Mouse (Mus musculus): ENCODE data around the gene Lst1.
A peak's percentile ranks its signal among the peaks of the same experiment; 100 is the strongest.

Lst1 gene

DNA sequence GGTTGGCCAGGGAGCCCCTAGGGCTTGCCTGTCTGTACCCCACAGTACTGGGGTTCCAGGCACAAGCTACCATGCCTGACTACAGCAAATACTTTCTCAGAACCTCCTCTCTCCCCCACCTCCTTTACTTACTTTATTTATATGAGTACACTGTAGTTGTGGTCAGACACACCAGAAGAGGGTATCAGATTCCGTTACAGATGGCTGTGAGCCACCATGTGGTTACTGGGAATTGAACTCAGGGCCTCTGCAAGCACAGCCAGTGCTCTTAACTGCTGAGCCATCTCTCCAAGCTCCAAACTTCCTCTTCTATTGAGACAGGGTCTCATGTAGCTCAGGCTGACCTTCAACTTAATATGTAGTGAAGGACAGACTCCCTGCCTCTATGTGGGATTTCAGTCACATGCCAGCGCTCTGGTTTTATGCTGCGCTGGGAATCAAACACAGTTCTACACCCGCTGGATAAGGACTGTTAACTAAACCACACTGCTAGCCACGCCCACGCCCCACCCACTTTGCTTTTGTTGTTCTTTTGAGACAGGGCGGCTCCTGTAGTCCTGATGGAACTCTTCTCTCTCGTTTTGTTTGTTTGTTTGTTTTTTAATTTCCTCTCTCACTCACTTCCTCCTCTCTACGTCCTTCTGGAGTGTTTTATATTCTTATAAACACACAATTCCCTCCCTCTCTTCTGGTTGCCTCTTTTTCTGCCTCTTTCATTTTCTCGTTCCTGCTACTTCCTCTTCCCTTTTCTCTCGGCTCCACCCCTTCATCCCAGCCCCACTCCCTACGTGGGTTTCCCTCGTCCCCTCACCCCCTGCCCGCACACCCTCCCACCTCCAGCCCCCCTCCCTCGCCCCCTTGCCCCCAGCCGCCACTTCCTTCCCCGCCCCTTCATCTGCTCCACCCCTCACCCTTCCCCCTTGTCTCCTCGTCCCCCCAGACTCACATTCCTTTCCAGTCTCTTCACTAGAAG, 2.3 kb downstream of the Lst1 start:
- DNase-seq (ENCODE audit: low spot score), result peak; percentile 56

DNA sequence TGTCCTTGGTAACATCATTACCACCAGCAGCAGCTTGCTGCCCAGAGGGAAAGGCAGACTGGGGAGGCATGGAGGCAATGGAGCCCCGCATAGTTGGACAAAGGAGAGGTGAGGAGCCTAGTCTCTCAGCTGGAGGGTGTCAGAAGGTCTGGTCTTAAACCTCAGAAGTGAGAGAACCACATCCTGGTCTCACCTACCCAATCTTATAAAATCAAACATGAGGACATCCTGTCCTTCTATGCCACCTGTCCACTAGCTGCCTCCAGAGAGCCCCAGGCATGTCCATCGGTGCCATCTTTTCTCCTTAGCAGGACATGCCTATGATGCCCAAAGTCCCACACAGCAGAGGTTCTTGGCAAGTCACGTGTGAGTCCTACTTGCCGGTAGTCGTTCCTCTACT, 8.1 kb downstream of the Lst1 start:
- DNase-seq (ENCODE audit: low spot score), result no peak

DNA sequence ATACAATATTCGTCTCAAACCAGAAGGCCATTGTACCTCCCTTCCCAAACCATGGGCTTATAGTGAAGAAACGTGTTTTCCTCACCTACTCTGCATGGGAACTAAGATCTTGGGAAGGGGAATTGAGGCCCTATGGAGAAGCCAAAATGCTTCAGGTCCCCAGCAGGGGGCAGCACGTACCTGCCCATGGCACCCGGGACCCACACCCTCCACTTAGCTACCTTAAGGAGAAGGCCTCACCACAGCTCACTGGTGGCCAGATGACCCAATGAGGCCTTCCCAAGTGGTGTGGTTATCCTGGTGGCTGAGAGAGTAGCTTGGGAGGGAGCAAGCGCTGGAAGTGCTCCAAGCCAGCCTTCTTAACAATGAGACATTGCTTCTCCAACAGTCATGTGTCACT, 9.7 kb downstream of the Lst1 start:
- DNase-seq (ENCODE audit: low spot score), result peak; percentile 72

DNA sequence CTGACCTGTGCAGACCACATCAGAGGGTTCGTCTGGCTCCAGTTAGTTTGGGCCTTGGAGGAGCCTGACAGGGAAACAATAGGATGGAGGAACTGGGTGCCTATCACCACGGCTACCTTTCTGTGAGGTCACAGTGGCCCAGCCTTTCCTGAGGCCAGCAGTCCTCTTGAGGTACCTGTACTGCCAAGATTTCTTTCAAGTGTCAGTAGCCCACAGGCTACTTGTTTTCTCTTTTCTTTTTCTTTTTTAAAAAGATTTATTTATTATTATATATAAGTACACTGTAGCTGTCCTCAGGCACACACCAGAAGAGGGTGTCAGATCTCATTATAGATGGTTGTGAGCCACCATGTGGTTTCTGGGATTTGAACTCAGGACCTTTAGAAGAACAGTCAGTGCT, 12.3 kb downstream of the Lst1 start, which contains the start of gene Aif1:
Gene Aif1, minus strand, starts transcription at position 101 of the 400 bp plus-strand sequence.
- no peak for DNase-seq (ENCODE audit: low spot score)

DNA sequence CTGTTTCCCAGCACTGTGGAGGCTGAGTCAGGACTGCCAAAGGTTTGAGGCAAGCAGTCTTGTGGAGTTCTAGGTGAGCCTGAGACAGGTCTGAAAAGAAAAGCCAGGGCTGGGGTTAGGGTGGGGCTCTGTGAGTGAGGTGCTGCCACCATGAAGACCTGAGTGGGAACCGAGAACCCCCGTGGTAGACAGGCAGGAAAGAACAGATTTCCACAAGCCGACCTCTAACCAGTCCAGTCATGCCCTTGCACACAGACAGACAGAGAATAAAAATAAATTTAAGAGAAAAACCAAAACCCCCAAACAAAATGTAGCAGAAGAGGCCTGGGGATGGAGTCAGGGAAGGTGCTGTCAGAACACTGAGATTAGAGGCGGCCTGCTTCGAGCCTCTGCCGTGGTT, 12.9 kb downstream of the Lst1 start:
- no peak for DNase-seq (ENCODE audit: low spot score)

DNA sequence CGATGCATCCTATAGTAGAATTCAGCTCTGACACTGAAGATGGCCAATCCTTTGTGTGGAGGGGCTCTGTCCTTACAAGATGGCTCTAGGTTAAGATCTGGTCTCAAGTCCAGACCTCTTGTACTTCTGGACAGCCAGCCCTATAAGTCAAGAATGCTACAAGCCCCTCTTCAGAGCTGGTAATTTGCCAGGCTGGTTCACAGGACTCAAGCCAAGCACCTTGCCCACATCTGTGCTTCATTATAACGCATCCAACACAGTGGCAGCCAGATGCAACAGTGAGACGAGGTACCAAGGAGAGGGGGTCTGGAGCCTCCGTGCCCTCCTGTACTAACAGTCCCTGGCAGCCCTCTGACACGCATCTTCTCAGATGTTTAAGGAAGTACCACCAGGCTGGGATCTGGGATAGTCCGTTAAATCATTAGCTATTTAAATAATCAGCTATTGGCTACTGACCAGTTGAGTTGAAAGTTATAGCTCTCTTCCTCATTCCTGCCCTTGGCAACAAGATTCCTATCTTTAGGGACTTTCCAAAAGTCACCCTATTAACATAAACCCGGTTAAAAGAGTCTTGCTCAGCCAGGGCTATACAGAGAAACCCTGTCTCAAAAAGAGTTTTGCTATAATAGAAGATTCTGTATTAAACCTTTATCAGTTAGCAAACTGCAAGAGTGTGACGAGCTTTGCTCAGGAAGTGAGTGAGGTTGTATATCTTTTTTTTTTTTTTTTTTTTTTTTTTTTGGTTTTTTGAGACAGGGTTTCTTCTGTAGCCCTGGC, 13.8 kb downstream of the Lst1 start:
- no peak for DNase-seq (ENCODE audit: low spot score)

DNA sequence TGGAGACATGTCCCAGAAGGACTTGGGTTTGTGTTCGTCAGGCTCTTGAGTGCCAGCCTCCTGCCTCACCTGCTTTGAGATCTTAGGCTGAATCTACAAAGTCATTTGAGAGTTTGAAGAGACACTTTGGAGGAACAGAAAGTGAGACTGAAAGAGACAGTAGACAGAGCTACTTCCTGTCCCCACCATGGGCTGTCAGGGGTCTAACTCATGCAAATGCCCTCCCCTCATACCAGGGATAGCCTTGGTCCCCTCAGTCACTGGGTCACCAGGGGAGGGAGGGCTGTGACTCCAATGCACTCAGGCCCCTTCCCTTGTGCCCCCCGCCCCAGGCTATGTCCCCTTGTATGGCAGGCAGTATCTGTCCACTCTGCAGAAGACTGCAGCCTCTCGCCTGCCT, 14.9 kb downstream of the Lst1 start:
- no peak for DNase-seq (ENCODE audit: low spot score)

DNA sequence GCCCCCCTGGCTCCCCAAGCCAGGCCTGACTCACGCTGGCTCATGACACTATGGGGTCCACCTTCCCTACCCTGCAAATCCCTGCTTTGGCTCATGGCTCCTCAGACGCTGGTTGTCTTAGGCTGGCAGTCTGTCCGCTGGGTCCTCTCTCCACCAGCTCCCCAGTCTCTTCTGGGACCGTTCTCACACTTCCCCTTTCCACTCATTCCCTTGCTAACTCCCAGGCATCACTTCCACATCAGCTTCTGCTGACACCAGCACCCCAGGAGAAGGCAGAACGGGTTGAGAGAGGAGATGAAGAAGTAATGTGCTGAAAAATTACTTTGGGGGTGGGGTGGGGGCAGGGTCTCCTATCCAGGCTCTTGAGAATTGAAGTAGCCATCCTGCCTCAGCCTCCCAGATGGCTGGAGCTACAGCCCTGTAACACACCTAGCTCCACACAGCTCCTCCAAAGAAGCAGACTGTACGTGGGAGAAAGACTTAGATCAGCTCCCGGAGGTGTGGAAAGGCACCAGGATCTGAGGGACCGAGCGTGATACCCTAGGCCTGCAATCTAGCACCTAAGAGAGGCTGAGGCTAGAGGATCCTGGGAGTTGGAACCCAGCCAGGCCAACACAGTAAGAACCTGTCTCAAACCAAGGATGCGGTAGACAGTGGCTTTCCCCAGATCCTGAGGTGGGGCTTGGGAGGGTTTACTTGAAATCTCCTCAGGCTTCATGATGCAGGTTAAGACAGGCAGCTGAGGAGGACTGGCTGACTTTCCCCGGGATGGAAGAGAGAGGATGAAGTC, 15.6 kb downstream of the Lst1 start:
- no peak for DNase-seq (ENCODE audit: low spot score)

DNA sequence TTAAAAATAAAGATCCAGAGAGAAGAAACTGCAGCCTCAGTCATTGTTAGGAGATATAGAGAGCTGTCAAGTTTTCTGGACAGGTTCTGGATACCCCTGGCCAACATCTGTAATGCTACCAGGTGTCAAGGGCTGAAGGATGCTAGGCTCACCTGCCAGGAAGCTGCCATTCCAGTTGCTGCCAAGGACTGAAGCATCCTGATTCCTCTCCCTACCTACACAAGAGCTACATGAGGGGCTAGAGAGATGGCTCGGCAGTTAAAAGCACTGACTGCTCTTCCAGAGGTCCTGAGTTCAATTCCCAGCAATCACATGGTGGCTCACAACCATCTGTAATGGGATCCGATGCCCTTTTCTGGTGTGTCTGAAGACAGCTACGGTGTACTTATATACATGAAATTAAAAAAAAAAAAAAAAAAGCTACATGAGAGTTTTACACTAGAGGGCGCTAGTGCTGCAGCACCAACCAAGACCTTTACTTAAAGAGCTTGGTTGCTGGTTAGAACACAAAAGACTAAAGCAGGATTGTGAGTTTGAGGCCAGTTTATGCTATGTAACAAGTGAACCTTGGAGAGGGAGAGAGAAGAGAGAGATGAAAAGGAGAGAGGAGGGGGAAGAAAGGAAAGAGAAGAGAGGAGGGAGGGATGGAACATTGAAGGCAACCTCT, 19.6 kb downstream of the Lst1 start:
- no peak for DNase-seq (ENCODE audit: low spot score)

DNA sequence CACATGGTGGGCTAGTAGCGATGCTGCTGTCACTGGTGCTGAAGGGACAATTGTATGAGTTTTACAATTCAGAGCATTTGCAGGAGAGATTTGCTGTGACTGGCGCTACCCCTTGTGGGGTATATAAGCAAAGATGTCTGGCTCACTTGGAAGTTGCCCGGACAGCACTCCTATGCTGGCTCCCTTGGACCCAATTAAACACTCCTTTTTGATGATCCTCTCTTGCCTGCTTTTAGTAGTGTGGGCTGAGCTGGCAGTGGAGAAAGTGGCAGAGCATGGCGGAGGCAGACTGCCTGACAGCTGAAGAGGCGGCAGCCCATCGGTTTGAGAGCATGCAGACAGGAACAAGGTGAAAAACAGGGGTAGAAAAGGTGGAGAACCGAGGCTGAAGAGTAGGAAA, 20.4 kb downstream of the Lst1 start:
- DNase-seq (ENCODE audit: low spot score), result no peak

DNA sequence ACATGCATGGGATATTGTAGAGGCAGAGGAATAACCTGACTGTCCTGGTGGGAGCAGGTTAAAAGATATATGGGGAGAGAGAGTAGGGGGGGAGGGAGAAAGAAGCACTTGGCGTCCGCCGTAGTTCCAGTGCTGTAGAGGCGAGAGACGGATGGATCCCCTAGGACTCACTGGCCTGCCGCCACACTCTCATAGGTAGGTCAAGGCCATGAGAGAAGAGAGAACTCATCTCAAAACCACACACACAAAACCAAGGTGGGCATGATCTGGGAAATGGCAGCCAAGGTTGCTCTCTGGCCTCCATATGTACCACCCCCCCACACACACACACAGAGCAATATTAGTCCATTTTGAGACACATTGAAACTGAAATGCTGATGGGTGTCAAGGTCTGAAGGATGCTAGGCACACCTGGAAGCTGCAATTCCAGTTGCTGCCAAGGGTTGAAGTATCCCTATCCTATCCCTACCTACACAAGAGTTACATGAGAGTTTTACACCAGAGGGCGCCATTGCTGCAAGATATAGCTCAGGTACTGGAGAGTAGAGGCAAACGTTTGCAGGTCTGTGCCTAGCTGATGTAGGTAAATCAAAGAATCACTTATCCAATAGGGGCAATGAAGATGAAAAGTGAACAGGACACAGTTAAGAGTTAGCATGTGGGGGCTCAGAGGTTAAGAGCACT, 21.7 kb downstream of the Lst1 start:
- DNase-seq (ENCODE audit: low spot score), result peak; percentile 85

DNA sequence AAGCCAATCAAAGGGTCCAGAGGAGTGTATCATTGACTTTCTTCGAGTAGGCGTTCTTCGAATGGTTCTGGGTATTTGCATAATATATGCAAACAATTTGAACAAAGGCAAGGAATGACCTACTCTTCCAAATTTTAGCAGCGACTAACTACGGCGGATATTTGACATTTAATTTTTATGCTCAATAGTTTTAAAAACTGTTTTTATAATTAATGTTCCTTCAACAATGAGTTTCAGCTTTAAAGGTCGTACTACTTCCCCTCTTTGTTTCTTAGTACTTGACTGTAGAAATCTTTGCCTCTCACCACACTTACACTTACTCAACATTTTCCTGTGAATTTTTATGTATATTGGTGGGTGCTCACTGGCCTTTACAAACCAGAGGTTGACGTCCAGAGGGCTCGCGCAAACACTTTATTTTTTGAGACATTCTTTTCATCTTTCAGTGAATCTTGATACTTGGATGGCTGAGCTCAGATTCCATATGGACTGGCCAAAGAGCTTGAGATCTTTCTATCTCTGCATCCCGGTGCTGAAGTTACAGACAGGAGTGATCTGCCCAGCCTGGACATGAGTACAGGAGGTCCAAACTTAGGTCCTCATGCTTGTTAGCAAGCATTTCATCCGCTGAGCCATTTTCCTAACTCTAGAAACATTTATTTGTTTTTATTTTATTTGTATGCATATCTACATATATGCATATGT, 22.6 kb downstream of the Lst1 start:
- no peak for DNase-seq (ENCODE audit: low spot score)

DNA sequence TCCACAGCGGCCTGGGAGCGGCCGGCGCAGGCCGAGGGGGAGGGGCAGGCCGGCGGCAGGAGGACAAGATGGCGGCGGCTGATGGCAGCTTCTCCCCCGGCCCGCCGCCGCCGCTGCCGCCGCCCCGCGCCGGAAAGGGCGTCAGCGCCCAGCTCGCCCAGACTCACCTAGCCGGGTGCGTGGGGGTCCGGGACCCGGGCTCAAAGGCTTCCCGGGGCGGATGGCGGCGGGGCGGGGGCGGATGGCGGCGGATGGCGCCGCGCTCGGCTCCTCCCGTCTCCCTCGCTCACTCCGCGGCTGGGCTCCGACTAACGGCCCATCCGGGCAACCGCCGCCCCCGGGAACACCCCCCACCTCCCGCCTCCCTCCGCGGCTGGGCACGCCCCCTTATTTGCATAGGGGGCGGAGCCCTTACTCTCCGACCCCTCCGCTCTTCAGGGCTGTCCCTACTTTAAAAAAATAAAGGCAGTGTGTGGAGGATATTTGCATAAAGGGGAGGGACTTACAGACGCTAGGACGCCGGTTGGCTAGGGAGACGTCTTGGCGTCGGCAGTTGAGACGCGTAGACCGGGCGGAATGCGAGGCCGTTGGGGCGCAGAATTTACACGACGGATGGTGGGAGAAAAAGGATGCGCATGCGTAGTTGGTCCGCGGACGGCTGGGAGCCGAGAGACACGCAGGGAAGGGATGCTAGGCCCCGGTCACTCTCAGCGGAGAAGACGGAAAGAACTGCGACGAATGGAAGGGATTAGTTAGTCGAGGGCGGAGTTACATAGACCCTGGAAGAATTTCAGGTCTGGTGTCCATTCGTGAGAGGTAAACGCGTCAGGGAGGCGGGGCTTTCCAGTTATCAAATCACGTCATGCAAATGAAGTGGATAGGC, 23.4 kb downstream of the Lst1 start, which contains the start of gene Prrc2a:
Gene Prrc2a, minus strand, starts transcription at position 330 of the 883 bp plus-strand sequence.
- peak; percentile 99 for DNase-seq (ENCODE audit: low spot score)

DNA sequence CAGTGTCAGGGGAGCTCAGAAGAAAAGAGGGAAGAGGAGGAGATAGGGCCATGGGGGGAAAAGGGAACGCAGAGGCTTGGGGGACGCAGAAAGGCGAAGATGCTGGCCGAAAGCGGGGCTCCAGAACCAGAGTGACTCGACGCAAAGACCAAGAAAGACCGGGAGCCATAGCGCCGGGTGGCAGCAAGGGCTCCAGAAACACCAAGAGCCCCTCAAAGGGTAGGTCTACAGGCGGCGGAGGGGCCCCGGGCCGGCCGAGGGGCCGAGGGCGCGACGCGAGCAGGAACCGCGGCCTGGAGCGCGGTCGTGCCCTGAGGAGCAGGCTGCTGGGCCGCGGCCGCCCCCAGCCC, 24.0 kb downstream of the Lst1 start:
- no peak for DNase-seq (ENCODE audit: low spot score)

DNA sequence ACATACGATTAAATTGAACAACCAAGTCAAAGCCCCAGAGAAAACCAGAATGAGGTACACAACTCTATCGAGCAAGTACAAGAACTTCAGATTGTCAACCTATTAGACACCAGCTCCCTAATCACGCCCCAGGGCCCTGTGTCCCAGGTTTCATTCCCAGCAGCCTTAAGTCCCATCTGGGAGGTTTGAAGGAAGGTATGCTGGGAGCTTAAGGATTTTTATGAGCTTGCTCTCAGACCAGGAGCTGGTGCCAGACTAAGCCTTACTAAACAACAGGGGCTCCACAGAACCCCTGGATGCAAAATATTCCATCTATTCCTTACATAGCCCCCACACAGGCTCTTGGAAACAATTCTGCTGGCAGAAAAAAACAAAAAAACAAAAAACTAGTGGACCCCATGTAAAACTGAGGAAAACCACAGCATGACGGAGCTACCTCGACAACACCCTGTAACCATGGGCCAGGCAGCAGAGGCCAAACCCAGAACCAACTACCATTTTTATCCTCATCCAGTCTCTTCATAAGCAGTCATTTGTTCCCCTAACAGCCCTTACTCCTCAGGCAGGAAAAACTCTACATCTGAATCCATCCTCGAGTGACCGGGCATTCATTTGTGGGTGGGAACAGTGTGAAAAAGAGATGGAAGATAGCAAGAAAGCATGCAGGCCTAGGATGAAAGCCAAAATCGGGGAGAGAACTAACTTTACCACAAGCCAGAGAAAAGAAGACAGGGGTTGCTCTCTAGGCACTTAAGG, 24.7 kb downstream of the Lst1 start:
- DNase-seq (ENCODE audit: low spot score), result no peak

DNA sequence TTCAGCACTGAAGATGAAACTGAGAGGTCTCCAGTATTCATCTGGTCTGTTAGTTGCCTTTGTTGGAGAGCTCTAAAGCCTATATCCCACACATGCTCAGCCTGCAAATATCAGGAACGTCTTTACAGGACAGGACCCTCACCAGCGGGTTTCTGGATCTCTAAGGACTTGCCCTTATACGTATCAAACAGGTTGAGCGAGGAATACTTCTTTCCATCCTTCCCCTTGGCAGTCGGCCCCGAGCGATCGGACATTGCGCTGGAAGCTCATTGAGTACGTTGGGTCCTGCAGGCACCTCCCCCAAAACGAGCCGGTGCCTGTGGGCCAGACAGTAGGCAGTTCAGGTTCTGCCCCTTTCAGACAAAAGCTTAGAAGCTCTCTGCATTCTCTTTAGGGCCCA, 25.5 kb downstream of the Lst1 start:
- no peak for DNase-seq (ENCODE audit: low spot score)

DNA sequence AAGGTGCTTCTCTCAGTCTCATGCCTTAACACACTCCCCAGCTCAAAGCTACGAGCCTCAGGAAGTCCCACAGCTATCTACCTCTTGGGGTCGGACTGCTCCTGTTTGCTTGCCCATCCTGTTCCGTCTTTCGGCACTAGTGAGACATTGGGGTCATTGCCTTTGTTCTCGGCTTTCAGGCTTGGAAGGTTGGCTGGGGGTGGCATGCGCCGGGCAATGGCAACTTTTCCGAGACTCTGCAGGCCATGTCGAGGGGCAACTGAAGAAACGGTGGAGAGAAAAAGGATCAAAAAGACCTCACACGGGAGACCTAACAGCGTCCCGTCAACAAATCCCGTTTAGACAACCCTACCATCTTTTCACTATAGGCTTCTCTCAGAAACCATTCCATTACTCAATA, 26.1 kb downstream of the Lst1 start:
- no peak for DNase-seq (ENCODE audit: low spot score)

DNA sequence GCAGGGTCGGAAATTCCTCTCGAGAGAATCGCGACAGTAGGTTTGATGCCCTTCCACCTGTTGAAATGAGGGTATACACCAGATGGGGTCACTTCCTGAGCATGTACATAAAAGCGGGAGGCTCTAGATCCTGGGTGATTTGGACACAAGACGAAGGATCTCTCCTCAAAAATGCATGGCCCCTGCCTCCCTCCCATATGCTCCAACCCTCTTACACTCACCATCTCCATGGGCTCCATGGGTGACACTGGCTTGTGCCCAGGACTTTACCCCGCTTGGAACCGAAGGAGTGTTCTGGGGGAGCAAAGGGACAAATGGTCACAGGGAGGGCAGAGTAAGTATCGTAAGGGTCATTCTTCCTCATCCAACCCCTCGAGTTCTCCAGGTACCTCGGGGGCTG, 26.8 kb downstream of the Lst1 start:
- DNase-seq (ENCODE audit: low spot score), result no peak

DNA sequence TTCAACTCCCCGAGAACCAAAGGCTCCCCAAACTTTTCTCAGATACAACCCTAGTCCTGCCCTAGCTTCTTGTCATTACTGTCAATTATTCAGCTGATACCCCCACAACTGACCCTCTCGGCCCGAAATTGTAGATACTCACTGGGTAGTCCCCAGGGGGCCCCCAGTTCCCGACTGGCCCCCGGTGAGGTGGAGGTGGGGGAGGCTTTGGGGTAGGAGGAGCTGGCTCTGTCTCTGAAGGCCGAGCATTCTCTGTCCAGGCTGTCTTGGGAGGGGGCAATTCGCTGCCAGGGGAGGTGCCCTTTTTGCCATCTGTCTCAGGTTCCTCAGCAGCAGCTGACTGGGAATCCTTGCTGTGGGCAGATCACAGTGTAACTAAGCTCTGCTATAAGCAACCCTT, 28.6 kb downstream of the Lst1 start:
- DNase-seq (ENCODE audit: low spot score), result no peak

Measured in layer of hippocampus, adult 11-12 months (tissue).